Mouse (Mus musculus) induced T-regulatory cell, adult 2 months (primary cell): ENCODE data around the gene Camk2b.
A peak's percentile ranks its signal among the peaks of the same experiment; 100 is the strongest.
"Not testable (repeated sequence)": the region's sequence is repeated elsewhere in the genome, so short reads cannot be mapped to it uniquely, and the experiment has no call there.

Experiments used
- DNase-seq: peaks from one replicate; pipeline ENCODE4 v3.0.0-alpha.2; 2012; ENCODE audit warnings: low read depth

Gene Camk2b

GRCm38 (mm10) chr11:5945096-5945495 is 121.1 kb downstream of the Camk2b start:
- DNase-seq, result no peak

- DNase-seq, result no peak
Measured at GRCm38 (mm10) chr11:5942966-5943365, 123.2 kb downstream of the Camk2b start.

- not testable (repeated sequence) for DNase-seq
Measured at GRCm38 (mm10) chr11:5934531-5934930, 131.6 kb downstream of the Camk2b start.

GRCm38 (mm10) chr11:5931947-5932346 is 134.2 kb downstream of the Camk2b start:
- peak; percentile 53 for DNase-seq

GRCm38 (mm10) chr11:5930578-5930977 is 135.6 kb downstream of the Camk2b start:
- DNase-seq, result no peak

GRCm38 (mm10) chr11:5926696-5927220 is 139.4 kb downstream of the Camk2b start:
- no peak for DNase-seq

GRCm38 (mm10) chr11:5924699-5925098 is 141.5 kb downstream of the Camk2b start:
- DNase-seq, result no peak

- DNase-seq, result peak; percentile 57
Measured at GRCm38 (mm10) chr11:5920323-5920960, 145.7 kb downstream of the Camk2b start.
